Mouse (Mus musculus) lung, embryonic 16.5 days (tissue): ENCODE results near the gene Car14. TPM values are rescaled to one million over a fixed set of nuclear protein-coding genes. Genes with fewer than 3 reads are reported as not detected.
"Not testable (repeated sequence)": the region's sequence is repeated elsewhere in the genome, so short reads cannot be mapped to it uniquely, and the experiment has no call there.

ENCODE experiments used
- ATAC-seq: fragments of 200-750 bp; cut with Nextera tagmentation; 2 replicates; pipeline ENCODE4 v1.8.0; 2017; ENCODE audit warnings: low read depth, mild to moderate bottlenecking, moderate library complexity
- H3K27ac ChIP-seq: fragments of 300-500 bp; sonication (generic); 2 replicates; pipeline ENCODE4 v1.5.1; 2014; ENCODE audit warnings: mild to moderate bottlenecking, control low read depth, low read length
- H3K27me3 ChIP-seq: fragments of 300-500 bp; sonication (generic); 2 replicates; pipeline ENCODE4 v1.6.1; 2014; ENCODE audit warnings: low read depth, low read length, mixed read lengths; ENCODE audit not compliant: control insufficient read depth, insufficient read depth
- H3K36me3 ChIP-seq: fragments of 300-500 bp; sonication (generic); 2 replicates; pipeline ENCODE4 v1.6.1; 2014; ENCODE audit warnings: low read length; ENCODE audit not compliant: control insufficient read depth, insufficient read depth
- H3K4me1 ChIP-seq: fragments of 300-500 bp; sonication (generic); replicated peaks from 2 replicates; pipeline ENCODE4 v1.6.1; 2014; ENCODE audit warnings: low read length, mixed read lengths; ENCODE audit not compliant: control insufficient read depth, insufficient read depth
- H3K4me2 ChIP-seq: fragments of 300-500 bp; sonication (generic); 2 replicates; pipeline ENCODE4 v1.6.1; 2014; ENCODE audit warnings: low read depth, low read length, control low read depth
- H3K4me3 ChIP-seq: fragments of 300-500 bp; sonication (generic); 2 replicates; pipeline ENCODE4 v1.5.1; 2014; ENCODE audit warnings: mild to moderate bottlenecking, low read length, control low read depth
- H3K9ac ChIP-seq: fragments of 300-500 bp; sonication (generic); 2 replicates; pipeline ENCODE4 v1.6.1; 2014; ENCODE audit warnings: low read length, control low read depth
- H3K9me3 ChIP-seq: fragments of 300-500 bp; sonication (generic); 2 replicates; pipeline ENCODE4 v1.6.1; 2016; ENCODE audit warnings: low read length; ENCODE audit not compliant: control insufficient read depth
- WGBS: fragments of 180-500 bp; shearing (Covaris S2); extraction: QIAGEN DNeasy Blood & Tissue Kit; methylation state at CpG from one replicate; pipeline ENCODE4 v1.1.7; 2014; 5-methylcytosine and 5-hydroxymethylcytosine counted together
- polyA plus RNA-seq: library from polyadenylated mRNA; unstranded; fragments of >200 nt; fragmentation: Nextera tagmentation; extraction: Ambion mirVana; gene quantifications from 2 replicates; pipeline ENCODE4 v1.2.1, GENCODE M21; 2015

Car14 gene
- polyA plus RNA-seq = 9.2 and 13.0 TPM in 2 replicates

DNA sequence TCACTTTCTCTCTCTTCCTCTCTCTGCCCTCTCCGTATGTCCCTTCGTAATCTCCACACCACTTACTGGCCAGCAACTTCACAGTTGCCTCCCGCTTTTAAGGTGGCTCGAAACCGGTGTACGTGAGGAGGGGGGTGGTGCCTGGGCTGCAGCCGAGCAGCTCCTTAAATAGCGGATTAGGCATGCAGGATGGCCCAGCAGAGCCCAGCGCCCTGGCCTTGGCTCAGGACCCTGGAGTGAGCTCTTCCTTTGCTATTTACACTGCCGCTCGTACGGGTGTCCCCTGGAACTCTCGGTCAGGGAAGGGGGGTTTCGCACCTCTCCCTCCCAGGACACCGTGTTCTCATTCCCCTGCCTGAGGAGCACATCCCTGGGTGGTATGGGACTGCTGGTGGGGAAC lies at the start of gene Car14:
Gene Car14, minus strand, starts transcription at position 124 of the 400 bp plus-strand sequence.
- 2% methylated on average over 15 of the region's 15 CpGs for WGBS
- Histone ChIP-seq H3K4me3 (peak within 1 kb of the TSS; percentile 27), H3K4me2 (peak within 1 kb of the TSS; percentile 52), H3K4me1 (peaks cover 25% of the 10 kb centered on the region), H3K36me3 (no peaks in the 10 kb centered on the region), H3K27me3 (peaks cover 7% of the 10 kb centered on the region; the same call in 1 of the 2 replicates), H3K27ac (peak within 1 kb of the TSS; percentile 70; the same call in 1 of the 2 replicates), H3K9me3 (no peaks in the 10 kb centered on the region), H3K9ac (peak within 1 kb of the TSS; percentile 50)
- peak; percentile 34 for ATAC-seq

DNA sequence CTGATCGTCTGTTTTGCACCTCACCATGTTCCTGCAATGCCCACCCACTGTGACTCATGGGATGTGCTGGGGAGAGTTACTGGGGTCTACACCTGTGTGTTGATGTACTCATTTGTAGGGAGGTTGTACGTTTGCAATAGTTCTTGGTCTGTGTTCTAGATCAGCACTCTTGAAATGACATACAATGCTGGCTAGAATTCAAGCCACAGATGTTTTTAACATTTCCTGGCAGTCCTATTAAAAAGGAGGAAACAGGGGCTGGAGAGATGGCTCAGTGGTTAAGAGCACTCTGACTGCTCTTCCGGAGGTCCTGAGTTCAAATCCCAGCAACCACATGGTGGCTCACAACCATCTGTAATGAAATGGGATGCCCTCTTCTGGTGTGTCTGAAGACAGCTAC lies 49.0 kb upstream of the Car14 start:
- Histone ChIP-seq H3K4me1 (peaks cover 7% of the 10 kb centered on the region), H3K36me3 (no peaks in the 10 kb centered on the region), H3K9ac (no peak overlapping the region), H3K4me3 (no peak overlapping the region), H3K4me2 (no peak overlapping the region), H3K9me3 (no peaks in the 10 kb centered on the region), H3K27me3 (no peaks in the 10 kb centered on the region), H3K27ac (no peak overlapping the region)
- no peak for ATAC-seq
- WGBS = 73% methylated on average over 3 of the region's 3 CpGs

DNA sequence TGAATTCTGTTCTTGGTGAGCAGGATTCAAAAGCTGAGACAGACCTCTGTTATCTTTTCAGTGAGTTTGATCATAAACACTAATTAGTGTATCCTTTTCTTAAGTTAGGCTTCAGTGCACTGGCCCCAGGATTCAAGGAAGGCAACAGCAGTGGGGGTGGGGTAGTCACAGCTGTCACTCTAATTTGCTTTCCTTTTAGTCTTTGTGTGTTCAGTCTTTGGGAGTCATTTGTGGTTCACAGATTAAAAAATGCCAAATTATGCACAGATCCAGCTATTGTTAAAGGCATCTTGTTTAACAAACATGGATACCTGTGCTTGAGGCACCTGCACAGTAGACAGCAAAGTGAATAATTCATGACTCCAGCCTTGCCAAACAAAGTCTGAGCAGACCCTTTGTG lies 48.5 kb upstream of the Car14 start:
- H3K9me3 ChIP-seq = no peaks in the 10 kb centered on the region
- H3K4me3 ChIP-seq = no peak overlapping the region
- peaks cover 5% of the 10 kb centered on the region for H3K4me1 ChIP-seq
- H3K27ac ChIP-seq = no peak overlapping the region
- no peak for ATAC-seq
- 0 out of 2 replicates have a peak, but pooled peaks cover 2% of the 10 kb centered on the region for H3K36me3 ChIP-seq
- H3K27me3 ChIP-seq = no peaks in the 10 kb centered on the region
- no peak overlapping the region for H3K4me2 ChIP-seq
- no peak overlapping the region for H3K9ac ChIP-seq

DNA sequence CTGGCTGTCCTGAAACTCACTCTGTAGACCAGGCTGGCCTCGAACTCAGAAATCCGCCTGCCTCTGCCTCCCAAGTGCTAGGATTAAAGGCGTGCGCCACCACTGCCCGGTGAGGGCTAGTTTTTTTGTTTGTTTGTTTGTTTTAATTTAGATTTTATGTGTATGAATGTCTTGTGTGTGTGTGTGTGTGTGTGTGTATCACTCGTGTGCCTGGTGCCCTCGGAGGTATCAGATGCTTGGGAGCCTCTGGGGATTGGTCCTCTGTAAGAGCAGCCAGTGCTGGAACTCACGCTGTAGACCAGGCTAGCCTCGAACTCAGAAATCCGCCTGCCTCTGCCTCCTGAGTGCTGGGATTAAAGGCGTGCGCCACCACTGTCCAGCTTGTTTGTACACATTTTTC lies 47.1 kb upstream of the Car14 start:
- 67% methylated on average over 12 of the region's 12 CpGs for WGBS
- not testable (repeated sequence) for ATAC-seq

DNA sequence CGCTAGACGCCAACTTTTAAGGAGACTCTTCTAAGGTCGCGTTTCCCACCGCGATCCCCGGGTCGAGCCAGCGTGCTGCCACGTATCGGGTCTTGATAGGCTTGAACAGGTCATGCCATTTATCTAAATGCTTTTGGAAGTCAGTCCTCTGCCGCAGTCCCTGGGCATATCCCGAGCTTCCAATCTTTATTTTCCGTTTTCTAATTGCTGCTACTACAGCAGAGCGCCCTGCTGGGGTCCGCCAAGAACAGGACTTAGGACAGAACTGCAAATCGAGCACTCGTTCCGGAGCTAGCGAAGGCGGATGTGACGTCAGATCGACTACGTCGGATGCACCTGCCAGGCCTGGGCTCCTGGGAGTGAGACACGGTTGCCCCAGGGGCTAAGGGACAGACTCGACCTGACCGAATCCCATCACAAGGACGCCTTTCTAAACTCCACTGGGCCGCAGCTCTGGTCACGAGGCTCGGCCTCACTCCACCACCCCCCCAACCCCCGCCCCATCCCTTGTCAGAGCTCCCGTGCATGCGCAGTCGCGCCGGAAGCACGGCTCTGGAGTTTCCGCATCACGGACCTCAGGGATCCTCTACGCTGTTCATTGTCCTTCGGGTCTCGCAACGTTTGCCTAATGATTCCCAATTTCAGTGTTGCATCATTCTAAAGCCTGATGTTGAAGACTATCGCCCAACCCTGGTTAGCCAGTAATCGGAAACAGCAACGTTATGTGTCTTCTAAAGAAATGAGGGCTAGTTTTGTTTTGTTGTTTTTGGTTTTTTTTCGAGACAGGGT lies 46.5 kb upstream of the Car14 start:
- peak overlapping the region; percentile 59 for H3K4me3 ChIP-seq
- no peaks in the 10 kb centered on the region for H3K9me3 ChIP-seq
- WGBS = 2% methylated on average over 44 of the region's 49 CpGs
- peak overlapping the region; percentile 77 for H3K9ac ChIP-seq
- H3K27ac ChIP-seq = peak overlapping the region; percentile 95
- H3K36me3 ChIP-seq = peaks cover 6% of the 10 kb centered on the region
- no peaks in the 10 kb centered on the region for H3K27me3 ChIP-seq
- peak; percentile 95 for ATAC-seq
- H3K4me1 ChIP-seq = no peaks in the 10 kb centered on the region
- H3K4me2 ChIP-seq = peak overlapping the region; percentile 66

More for the DNA sequence above, 47.1 kb upstream of the Car14 start:
- Histone ChIP-seq H3K4me3 (peak overlapping the region; percentile 59), H3K27ac (peak overlapping the region; percentile 95), H3K9ac (peak overlapping the region; percentile 77), H3K4me2 (peak overlapping the region; percentile 66)
- H3K36me3 ChIP-seq, H3K9me3 ChIP-seq, H3K27me3 ChIP-seq, H3K4me1 ChIP-seq: not testable (repeated sequence)

DNA sequence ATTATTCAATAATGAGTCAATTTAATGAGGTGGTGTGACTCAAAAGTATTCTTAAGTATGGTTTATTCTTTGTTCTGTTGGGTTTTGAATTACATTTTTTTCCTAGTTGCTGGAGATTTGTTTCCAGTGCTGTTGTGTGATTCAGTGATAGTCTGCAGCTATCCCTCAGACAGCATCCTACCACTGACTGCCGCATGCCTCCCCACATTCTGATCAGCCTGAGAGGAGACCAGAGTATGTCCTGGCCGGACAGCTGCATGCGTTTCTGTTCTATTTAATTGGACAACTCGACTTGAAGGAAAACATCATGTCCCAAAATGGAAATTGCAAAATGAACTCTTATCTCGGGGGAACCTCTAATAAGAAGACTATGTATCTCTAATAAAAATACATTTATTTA lies 43.8 kb upstream of the Car14 start:
- Histone ChIP-seq H3K27ac (no peak overlapping the region), H3K4me3 (no peak overlapping the region), H3K9me3 (no peaks in the 10 kb centered on the region), H3K4me1 (no peaks in the 10 kb centered on the region), H3K27me3 (no peaks in the 10 kb centered on the region), H3K9ac (no peak overlapping the region), H3K36me3 (peaks cover 18% of the 10 kb centered on the region), H3K4me2 (no peak overlapping the region)
- 90% methylated on average over 5 of the region's 5 CpGs for WGBS
- no peak for ATAC-seq

DNA sequence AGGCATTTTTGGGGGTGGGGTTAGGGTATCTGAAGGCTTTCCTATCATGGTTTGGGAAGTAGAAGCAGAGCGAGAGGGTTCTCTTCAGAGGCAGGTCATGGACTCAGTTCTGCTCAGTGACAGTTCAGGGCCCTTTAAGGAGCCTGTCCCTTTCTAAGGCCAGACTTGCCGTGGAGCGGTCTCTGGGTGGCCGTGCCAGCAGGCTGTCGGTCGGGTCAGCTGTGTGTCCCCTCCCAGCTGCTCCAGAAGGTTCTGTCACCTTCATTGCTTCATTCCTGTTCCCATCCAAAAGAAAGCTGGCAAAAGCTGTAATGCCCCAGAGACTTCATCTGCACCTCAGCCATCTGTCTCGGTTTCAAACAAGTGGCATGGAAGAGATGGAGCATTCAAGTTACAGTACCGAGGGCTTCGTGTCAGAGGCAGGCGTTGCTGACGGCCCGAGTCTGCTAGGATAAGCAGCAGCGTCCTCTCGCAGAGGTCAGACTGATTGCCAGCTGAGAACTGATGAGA lies 41.3 kb upstream of the Car14 start:
- H3K4me2 ChIP-seq = no peak overlapping the region
- H3K4me3 ChIP-seq = no peak overlapping the region
- no peaks in the 10 kb centered on the region for H3K4me1 ChIP-seq
- no peak overlapping the region for H3K27ac ChIP-seq
- no peak overlapping the region for H3K9ac ChIP-seq
- no peaks in the 10 kb centered on the region for H3K27me3 ChIP-seq
- WGBS = 61% methylated on average over 14 of the region's 14 CpGs
- H3K36me3 ChIP-seq = peaks cover 34% of the 10 kb centered on the region
- H3K9me3 ChIP-seq = no peaks in the 10 kb centered on the region
- no peak for ATAC-seq

DNA sequence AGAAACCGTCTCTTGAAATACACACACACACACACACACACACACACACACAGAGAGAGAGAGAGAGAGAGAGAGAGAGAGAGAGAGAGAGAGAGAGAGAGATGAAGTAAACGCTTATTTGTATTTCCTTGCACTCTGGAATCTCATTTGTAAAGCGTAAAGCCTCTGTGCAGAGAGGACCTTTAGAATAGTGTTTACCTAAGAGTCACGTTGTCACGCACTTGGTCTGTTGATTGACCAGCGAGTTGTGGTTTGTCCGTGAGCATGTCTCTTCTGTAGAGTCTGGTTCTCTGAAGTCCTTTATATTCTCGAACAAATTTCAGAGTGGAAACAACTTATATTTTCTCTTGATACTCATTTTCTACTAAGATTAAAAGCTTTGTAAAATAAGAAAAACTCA lies 40.3 kb upstream of the Car14 start:
- 79% methylated on average over 8 of the region's 8 CpGs for WGBS
- Histone ChIP-seq H3K27ac (no peak overlapping the region), H3K9me3 (no peaks in the 10 kb centered on the region), H3K27me3 (no peaks in the 10 kb centered on the region), H3K9ac (no peak overlapping the region), H3K4me2 (no peak overlapping the region), H3K36me3 (peaks cover 42% of the 10 kb centered on the region), H3K4me3 (no peak overlapping the region), H3K4me1 (no peaks in the 10 kb centered on the region)
- ATAC-seq = no peak

DNA sequence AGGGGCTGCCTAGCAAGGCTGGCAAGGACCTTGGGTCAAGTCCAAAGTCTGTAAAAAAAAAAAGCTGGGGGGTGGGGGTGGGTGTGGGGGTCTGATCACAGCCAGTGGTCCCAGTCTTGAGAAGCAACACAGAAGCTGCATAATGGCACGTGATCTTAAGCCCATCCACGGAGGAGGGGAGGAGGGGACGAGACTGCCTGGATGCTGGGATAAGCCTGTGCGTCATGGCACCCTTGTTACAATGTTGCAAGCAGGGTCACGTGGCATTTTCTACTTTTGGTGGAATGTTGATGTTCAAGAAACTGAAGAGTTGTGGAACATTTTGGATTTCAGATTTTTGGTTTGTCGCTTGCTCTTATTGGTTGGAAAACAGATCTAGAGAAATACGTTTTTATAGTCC lies 38.7 kb upstream of the Car14 start:
- Histone ChIP-seq H3K4me3 (no peak overlapping the region), H3K9me3 (no peaks in the 10 kb centered on the region), H3K4me1 (no peaks in the 10 kb centered on the region), H3K27ac (no peak overlapping the region), H3K9ac (no peak overlapping the region), H3K4me2 (no peak overlapping the region), H3K36me3 (peaks cover 55% of the 10 kb centered on the region), H3K27me3 (no peaks in the 10 kb centered on the region)
- 92% methylated on average over 7 of the region's 7 CpGs for WGBS
- ATAC-seq = no peak
